Mouse (Mus musculus) liver, embryonic 14.5 days (tissue): ENCODE data around the gene Cass4. TPM values are rescaled to one million over a fixed set of nuclear protein-coding genes. Genes with fewer than 3 reads are reported as not detected.

ENCODE experiments used
- ATAC-seq: fragments of 200-750 bp; cut with Nextera tagmentation; 2 replicates; pipeline ENCODE4 v1.8.0; 2017; ENCODE audit warnings: moderate number of reproducible peaks, mild to moderate bottlenecking, moderate library complexity; ENCODE audit not compliant: insufficient read depth
- DNase-seq, 3 experiments: peaks; one replicate each; pipeline ENCODE4 v3.0.0-alpha.2; 2012 to 2013; ENCODE audit warnings: low read depth in 3 of 3, low spot score in 3 of 3
- H3K27ac ChIP-seq: fragments of 300-500 bp; sonication (generic); 2 replicates; pipeline ENCODE4 v1.5.1; 2014; ENCODE audit warnings: moderate library complexity, mild to moderate bottlenecking, control low read depth, inconsistent platforms
- H3K27me3 ChIP-seq: fragments of 300-500 bp; sonication (generic); 2 replicates; pipeline ENCODE4 v1.6.1; 2014; ENCODE audit warnings: mild to moderate bottlenecking, low read length, moderate library complexity; ENCODE audit not compliant: control insufficient read depth, insufficient read depth
- H3K36me3 ChIP-seq: fragments of 300-500 bp; sonication (generic); replicated peaks from 2 replicates; pipeline ENCODE4 v1.6.1; 2014; ENCODE audit warnings: low read depth; ENCODE audit not compliant: control insufficient read depth, insufficient read depth
- H3K4me1 ChIP-seq, 2 experiments: fragments of 200-500 bp in 1 of 2; fragments of 300-500 bp in 1 of 2; sonication (generic) in 1 of 2; replicated peaks; 2 replicates each; pipeline ENCODE4 v1.6.1; 2012 to 2014; ENCODE audit warnings: antibody characterized with exemption in 1 of 2, inconsistent platforms in 1 of 2, low read length in 1 of 2; ENCODE audit not compliant: control insufficient read depth in 2 of 2, insufficient read depth in 2 of 2
- H3K4me2 ChIP-seq: fragments of 300-500 bp; sonication (generic); 2 replicates; pipeline ENCODE4 v1.6.1; 2014; ENCODE audit warnings: low read depth, mild to moderate bottlenecking, control low read depth, moderate library complexity
- H3K4me3 ChIP-seq, 2 experiments: fragments of 200-500 bp in 1 of 2; fragments of 300-500 bp in 1 of 2; sonication (generic) in 1 of 2; 2 replicates each; pipeline ENCODE4 v1.5.1; 2012 to 2014; ENCODE audit warnings: low read depth in 2 of 2, low read length in 2 of 2, mild to moderate bottlenecking in 2 of 2, control low read depth in 1 of 2, inconsistent platforms in 1 of 2, moderate library complexity in 1 of 2; ENCODE audit not compliant: insufficient read depth in 1 of 2
- H3K9ac ChIP-seq: fragments of 300-500 bp; sonication (generic); replicated peaks from 2 replicates; pipeline ENCODE4 v1.6.1; 2014; ENCODE audit warnings: mild to moderate bottlenecking, control low read depth, moderate library complexity
- H3K9me3 ChIP-seq: fragments of 300-500 bp; sonication (generic); 2 replicates; pipeline ENCODE4 v1.6.1; 2016; ENCODE audit warnings: low read length, mixed read lengths; ENCODE audit not compliant: control insufficient read depth
- CTCF ChIP-seq: IDR thresholded peaks from 2 replicates; pipeline ENCODE4 v1.5.1; 2016; ENCODE audit warnings: antibody characterized with exemption, low read depth, control low read depth
- EP300 ChIP-seq: IDR thresholded peaks from 2 replicates; pipeline ENCODE4 v1.6.1; 2016; ENCODE audit warnings: antibody characterized with exemption, low read depth
- WGBS: fragments of 180-500 bp; shearing (Covaris S2); extraction: QIAGEN DNeasy Blood & Tissue Kit; methylation state at CpG from one replicate; pipeline ENCODE4 v1.1.7; 2014; ENCODE audit not compliant: insufficient replicate concordance; 5-methylcytosine and 5-hydroxymethylcytosine counted together
- polyA plus RNA-seq, 2 experiments: library from polyadenylated mRNA; depleted of rRNA in 1 of 2; stranded (reverse) in 1 of 2; unstranded in 1 of 2; fragments of >200 nt; fragmentation: Nextera tagmentation in 1 of 2; extraction: Ambion mirVana in 1 of 2; gene quantifications; 2 replicates each; pipeline versions ENCODE4 v1.2.1 to v1.2.3; 2012 to 2014

The Cass4 gene
- polyA plus RNA-seq, 2 experiments, result 0.45 to 0.75 TPM

- H3K36me3 ChIP-seq, result peaks cover 52% of the 10 kb centered on the region
- H3K27ac ChIP-seq, result no peak overlapping the region
- WGBS, result 78% methylated on average over 12 of the region's 12 CpGs
Observed at GRCm38 (mm10) chr2:172381898-172382297, 11.7 kb upstream of the Cass4 start.

DNA sequence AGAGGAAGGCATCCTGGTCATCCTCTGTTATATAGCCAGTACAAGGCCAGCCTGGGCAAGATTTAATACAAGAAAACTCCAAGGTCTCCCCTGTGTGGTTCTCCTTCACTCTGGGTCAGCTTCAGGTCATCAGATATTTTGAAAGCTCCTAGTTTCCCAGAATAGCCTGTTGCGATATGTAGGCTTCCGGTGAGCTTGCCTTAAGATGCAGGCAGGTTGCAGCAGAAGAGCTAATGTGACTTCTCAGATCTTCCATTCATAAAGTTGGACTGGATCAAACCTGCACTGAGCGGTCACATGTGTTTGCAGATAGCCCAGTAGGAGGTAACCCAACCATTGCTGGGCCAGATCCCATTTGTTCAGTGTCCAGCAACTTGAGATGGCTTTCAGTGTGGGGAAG, 8.9 kb upstream of the Cass4 start:
- TF ChIP-seq EP300, result no peak
- TF ChIP-seq CTCF, result no peak
- no peaks in the 10 kb centered on the region for H3K27me3 ChIP-seq
- ATAC-seq, result no peak
- H3K4me1 ChIP-seq, result no peaks in the 10 kb centered on the region
- H3K27ac ChIP-seq, result no peak overlapping the region
- H3K9ac ChIP-seq, result no peak overlapping the region
- H3K9me3 ChIP-seq, result no peaks in the 10 kb centered on the region
- H3K4me3 ChIP-seq, result no peak overlapping the region
- DNase-seq, result no peak
- H3K4me2 ChIP-seq, result no peak overlapping the region
- peaks cover 25% of the 10 kb centered on the region for H3K36me3 ChIP-seq
- WGBS, result 73% methylated on average over 3 of the region's 3 CpGs

More at GRCm38 (mm10) chr2:172381898-172382297, 11.7 kb upstream of the Cass4 start:
- ATAC-seq (no peak), DNase-seq (no peak)
- Histone ChIP-seq H3K4me1 (no peaks in the 10 kb centered on the region), H3K27me3 (no peaks in the 10 kb centered on the region), H3K4me3 (no peak overlapping the region), H3K4me2 (no peak overlapping the region), H3K9me3 (no peaks in the 10 kb centered on the region), H3K9ac (no peak overlapping the region)
- no peak for TF ChIP-seq EP300
- TF ChIP-seq CTCF, result no peak

- Histone ChIP-seq H3K27me3 (no peaks in the 10 kb centered on the region), H3K9ac (no peak overlapping the region), H3K4me3 (no peak overlapping the region), H3K4me1 (peaks cover 0 to 7% of the 10 kb centered on the region in 2 experiments; a peak in 2 of 4 replicates), H3K4me2 (no peak overlapping the region), H3K36me3 (no peaks in the 10 kb centered on the region), H3K27ac (no peak overlapping the region), H3K9me3 (no peaks in the 10 kb centered on the region)
- ATAC-seq (no peak), DNase-seq (no peak)
- no peak for TF ChIP-seq EP300
- TF ChIP-seq CTCF, result no peak
- WGBS, result 37% methylated on average over 6 of the region's 6 CpGs
Observed at GRCm38 (mm10) chr2:172390341-172390740, 3.3 kb upstream of the Cass4 start.

- 61% methylated on average over 10 of the region's 10 CpGs for WGBS
- Histone ChIP-seq H3K9ac (no peak overlapping the region), H3K27me3 (no peaks in the 10 kb centered on the region), H3K4me1 (peaks cover 0 to 7% of the 10 kb centered on the region in 2 experiments; a peak in 2 of 4 replicates), H3K9me3 (no peaks in the 10 kb centered on the region), H3K36me3 (no peaks in the 10 kb centered on the region), H3K27ac (no peak overlapping the region), H3K4me2 (no peak overlapping the region), H3K4me3 (no peak overlapping the region)
- TF ChIP-seq EP300 (no peak), CTCF (no peak)
- no peak for ATAC-seq
- DNase-seq, result no peak
Observed at GRCm38 (mm10) chr2:172392041-172392521, 1.5 kb upstream of the Cass4 start.

- 42% methylated on average over 2 of the region's 2 CpGs for WGBS
- H3K27ac ChIP-seq, result no peak overlapping the region
- no peak for ATAC-seq
- no peaks in the 10 kb centered on the region for H3K9me3 ChIP-seq
- no peaks in the 10 kb centered on the region for H3K36me3 ChIP-seq
- H3K27me3 ChIP-seq, result no peaks in the 10 kb centered on the region
- peak overlapping the region in 1 of 2 experiments; percentile 33; a peak in 2 of 4 replicates for H3K4me3 ChIP-seq
- DNase-seq, result no peak
- TF ChIP-seq CTCF (no peak), EP300 (no peak)
- no peak overlapping the region for H3K9ac ChIP-seq
- peak overlapping the region; percentile 58 for H3K4me2 ChIP-seq
- H3K4me1 ChIP-seq, result peaks cover 0 to 7% of the 10 kb centered on the region in 2 experiments; a peak in 2 of 4 replicates
Observed at GRCm38 (mm10) chr2:172394052-172394392, 428 bp downstream of the Cass4 start.
